Mouse (Mus musculus): ENCODE results near the gene S100a8.

The S100a8 gene

DNA sequence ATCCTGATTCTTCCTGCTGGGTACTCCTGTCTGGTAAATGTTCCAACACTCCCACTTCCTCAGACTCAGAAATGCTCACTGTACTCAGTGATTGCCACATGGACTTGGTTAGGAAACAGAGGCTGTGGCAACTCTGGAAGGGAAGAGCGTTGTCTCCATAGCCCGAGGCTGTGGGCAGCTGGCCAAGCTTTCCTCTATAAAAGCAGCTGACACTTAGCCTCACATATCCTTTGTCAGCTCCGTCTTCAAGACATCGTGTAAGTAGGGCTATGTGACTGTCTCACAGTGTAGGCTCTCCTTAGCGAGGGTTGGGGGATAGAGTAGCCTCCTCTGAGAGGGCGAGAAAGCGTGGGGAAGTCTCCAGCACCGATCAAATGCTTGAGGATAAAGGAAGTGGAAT is at the start of gene S100a8:
S100a8 (plus strand) TSS at position 133 of the 400 bp plus-strand sequence.
- no peak for DNase-seq (ENCODE audit: low read depth, low spot score)

DNA sequence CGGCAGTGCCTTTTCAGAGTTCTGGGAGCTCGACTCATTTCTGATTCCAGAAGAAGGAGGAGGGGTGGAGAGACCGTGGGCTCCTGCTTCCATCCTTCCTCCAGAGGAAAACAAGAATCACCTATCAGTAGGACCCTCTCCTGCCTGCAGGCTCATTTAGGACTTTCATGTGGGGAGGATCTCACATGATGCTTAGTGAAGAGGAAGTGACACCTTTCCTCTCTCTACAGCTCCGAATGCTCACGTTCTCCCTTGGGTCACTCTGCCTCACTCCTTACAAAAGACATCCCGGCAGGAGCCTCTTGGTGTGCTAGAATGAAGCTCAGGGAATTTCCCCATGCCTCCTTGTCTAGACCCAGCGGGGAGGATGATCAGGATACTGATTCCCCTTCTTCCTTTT is 47.2 kb upstream of the S100a8 start:
- no peak for DNase-seq (ENCODE audit: low read depth, low spot score)

DNA sequence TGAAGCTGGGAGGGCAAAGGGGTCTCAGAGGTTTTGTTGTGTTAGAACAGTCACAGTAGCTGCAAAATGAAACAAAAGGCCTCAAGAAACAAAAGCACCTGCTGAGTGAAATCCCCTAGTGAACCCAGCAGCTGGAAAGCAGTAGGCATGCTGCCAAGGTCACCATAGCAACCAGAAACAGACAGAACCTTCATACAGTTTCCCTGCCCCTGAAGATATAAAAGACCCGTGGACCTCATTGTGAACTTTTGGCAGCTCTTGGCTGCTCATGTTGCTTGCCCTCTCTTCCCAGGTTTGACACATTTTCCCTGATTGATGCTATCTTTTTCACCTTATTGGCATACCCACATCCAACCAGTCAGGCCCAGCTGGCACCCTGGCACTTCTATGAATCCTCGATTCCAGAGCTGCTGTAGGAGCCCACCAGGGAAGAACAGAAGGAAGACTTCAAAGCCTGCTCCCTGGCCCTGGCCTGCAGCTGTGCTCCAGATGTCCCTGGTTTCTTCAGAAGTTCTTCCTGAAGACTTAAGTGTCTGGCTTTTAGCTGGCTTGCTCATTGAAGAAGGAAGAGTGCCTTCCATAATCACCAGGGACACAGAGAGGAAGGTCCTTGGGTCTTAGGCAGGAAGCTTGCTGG is 45.2 kb upstream of the S100a8 start:
- peak; percentile 69 for DNase-seq (ENCODE audit: low read depth, low spot score)

DNA sequence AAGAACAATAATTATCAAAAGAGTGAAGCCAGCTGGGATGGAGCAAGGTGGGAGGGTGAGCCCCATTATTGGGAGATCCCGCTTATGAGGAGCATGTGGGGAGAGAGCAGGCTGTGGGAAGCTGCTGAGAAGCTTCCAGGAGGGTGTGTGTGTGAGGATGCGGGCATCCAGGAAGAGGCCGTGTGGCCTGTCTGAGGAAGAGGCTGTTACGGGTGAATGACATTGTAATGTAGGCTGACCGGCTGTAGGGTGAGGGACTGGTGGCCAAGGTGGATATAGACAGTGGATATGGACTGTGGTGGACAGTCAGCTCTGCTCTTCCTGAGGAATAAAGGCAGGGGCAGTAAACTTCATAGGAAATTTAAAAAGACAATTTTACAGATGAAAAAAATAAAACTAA is 43.3 kb upstream of the S100a8 start:
- no peak for DNase-seq (ENCODE audit: low read depth, low spot score)

DNA sequence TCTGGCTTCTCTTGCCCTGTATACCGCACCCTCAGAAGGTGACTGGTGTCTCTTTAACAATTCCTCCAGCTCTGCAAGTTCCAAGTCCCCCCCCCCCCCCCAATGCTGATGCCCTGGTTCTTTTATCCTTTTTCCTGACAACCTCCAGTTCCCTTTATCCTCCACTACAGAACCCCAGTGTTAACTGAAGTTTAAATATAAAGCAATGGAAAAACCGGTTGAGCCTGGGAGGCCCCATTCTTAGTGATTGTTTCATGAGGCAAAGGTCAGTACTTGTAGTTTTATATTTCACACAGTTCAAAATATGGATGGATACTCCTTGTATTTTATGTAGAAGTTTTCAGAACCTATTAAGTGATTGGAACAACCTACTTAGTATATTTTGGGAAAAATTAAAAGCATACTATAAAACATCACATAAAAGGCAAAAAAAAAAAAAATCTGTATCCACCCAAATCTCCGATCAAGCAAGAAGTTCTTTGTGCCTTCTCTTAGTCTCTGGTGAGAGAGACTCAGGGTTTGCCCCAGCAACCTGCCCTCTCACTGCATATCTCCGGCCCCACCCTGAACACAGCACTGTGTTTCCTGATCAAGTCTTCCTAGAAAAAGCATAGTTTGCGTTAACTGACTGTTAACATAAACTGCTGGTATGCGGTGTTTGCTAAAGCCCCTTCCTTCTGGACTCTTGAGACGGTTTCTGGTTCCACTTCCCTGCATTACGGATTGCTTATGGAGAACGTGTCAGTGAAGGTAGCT is 42.3 kb upstream of the S100a8 start:
- no peak for DNase-seq (ENCODE audit: low read depth, low spot score)

DNA sequence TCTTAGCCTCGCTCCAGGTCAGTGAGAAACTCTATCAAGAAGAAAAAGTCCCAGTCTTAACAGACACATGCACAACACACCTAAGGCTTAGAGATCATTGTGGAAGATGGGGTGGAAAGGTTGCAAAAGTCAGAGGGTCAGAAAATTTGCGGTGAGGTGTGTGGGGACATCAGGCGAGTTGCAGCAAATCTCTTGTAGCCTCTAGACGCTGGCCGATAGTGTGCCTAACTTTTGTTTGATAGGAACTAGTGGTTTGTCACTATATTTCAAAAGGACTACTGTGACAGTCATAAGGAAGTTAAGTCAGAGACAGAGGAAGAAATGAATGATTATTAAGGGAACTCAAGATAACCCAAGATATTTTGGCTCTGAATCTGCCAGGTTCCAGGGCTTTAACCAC is 41.4 kb upstream of the S100a8 start:
- DNase-seq (ENCODE audit: low read depth, low spot score), result no peak

DNA sequence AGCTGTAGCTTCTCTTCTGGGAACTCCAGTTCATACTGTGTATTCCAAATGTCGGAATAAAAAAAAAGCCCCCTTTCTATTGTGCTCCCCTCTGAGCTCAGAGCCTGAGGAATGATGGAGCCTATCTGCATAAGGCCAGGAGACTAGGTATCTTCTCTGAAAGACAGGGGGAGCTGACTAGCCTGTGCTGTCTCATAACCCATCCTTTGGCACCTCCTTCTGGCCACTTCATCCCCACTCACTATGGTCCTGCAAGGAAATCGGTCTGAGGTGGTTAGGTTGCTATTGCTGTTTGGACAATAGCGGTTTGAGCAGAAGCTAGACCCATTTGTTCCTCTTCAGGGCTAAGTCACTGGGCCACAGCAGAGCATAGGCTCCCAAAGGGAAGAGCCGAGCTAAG is 41.0 kb upstream of the S100a8 start:
- no peak for DNase-seq (ENCODE audit: low read depth, low spot score)

DNA sequence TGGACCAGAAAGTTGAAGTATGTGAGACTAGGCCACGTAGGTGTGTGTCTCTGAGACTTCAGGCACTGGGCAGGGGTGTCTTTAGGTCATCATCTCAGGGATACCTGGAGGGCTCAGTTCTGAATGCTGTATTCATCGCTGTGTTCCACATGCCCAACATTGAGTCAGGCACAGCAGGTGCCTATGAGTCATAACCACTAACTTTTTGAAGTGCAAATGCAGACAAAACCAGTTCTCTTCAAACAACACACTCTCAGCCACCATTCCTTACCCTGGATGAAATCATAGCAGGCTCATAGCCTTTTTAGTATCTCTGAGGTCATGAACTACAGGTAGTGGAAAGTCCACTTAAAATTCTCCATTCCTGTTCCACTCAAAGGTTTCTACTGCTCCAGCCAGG is 39.5 kb upstream of the S100a8 start:
- DNase-seq (ENCODE audit: low read depth, low spot score), result no peak

DNA sequence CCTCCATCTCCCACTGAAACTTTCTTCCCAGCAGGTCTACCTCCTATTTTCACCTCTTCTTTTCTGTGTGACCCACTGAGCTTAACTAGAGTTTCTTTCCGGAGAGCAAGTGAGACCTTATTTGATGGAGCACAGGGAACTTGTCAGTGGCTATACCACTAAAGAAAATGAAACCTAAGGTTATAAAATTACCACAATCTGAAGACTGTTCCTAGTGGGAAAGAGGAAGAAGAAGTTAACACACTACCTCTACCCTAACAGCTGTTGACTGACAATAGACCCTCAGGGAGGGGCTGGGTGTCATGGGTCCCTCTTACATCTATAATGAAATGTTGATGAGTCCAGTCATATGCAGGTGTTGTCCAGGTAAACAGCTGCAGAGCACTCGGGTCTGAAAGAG is 36.8 kb upstream of the S100a8 start:
- no peak for DNase-seq (ENCODE audit: low read depth, low spot score)

DNA sequence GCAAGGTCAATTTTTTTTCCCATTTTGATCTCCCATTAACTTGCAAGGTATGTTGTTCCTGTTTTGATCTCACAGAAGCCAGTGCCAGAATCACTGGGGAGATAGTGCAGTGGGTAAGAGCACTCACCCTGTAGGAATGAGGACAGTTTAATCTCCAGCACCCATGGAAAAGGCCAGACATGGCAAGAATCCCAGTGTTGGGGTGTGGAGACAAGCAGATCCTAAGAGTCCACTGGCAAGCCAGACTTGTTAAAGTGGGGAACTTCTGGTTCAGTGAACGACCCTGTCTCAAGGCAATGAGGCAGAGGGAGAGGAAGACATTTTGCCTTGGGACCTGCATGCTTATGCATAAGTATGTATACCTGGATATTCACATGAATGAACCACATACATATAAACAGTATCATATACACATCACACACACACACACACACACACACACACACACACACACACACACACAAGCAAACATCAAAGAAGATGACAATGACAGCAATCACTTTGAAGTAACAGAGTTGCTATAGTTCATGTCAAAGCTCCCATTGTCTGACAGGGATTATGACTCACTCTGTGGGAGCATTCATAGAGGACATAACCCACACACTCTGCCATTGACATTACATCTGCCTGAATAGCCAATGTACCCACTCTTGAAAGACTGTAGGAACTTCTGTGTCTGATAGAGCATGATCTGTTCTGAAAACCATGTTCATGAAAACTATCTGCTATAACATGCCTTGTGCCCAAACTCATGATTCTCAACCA is 30.1 kb upstream of the S100a8 start:
- DNase-seq (ENCODE audit: low read depth, low spot score), result no peak

DNA sequence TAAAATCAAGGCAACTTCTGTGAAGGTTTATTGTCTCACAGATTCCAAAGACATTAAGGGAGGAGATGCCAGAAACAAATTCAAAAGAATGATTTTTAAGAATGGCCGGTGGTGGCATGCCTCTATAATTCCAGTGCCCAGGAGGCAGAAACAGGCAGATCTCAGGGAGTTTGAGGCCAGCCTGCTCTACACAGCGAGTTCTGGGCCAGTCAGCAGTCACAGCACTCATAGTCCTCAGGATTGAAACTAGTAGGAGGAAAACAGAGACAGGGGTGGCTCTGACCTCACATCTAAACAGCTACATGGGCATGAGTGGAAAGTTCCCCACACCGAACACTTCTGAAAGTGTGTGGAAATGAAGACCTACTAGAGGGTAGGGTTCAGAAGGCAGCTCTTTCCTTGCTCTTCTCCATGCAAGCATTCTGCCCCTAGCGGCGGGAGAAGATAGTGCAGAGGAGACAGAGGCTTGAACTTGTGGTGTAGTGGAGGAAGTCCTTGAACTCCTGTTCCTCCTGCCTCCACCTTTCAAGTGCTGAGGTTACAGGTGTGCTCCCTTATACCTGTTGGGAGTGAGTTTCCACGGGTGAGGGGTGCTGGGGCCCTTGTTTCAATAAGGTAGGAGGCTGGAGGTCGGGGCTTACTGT is 29.1 kb upstream of the S100a8 start:
- DNase-seq (ENCODE audit: low read depth, low spot score), result peak; percentile 26

DNA sequence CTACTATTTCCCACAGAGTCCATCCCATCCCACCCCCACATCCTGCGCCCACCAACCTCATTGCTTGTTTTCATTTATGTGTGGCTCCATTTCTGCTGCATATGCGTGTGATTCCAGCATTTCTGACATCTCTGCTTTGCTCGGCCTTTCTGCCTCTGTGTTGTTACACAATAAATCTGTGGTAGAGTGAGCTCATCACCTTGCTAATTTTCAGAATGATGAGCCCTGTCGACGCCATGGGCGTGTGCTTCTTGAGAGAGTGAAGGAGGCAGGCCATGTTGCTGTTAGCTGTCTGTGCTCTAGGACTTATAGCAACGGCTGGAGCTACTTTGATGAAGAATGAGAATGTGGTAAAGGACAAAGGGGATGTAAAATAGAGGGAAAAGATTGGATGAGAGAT is 27.8 kb upstream of the S100a8 start:
- no peak for DNase-seq (ENCODE audit: low read depth, low spot score)

DNA sequence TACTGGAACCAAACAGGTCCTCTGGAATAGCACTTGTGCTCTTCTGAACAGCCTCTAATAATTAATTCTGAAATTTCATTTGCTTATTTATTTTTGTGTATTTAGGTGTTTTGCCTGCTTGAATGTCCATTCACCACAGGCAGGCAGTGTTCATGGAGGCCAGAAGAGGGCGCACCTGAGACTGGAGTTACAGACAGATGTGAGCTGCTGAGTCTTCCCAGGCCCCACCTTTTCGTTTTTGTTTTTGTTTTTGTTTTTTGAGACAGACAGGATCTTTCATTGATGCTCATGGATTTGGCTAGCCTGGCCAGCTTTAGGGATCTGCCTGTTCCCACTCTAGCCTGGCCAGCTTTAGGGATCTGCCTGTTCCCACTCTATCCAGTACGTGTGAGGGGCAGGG is 24.6 kb upstream of the S100a8 start:
- DNase-seq (ENCODE audit: low read depth, low spot score), result peak; percentile 25

DNA sequence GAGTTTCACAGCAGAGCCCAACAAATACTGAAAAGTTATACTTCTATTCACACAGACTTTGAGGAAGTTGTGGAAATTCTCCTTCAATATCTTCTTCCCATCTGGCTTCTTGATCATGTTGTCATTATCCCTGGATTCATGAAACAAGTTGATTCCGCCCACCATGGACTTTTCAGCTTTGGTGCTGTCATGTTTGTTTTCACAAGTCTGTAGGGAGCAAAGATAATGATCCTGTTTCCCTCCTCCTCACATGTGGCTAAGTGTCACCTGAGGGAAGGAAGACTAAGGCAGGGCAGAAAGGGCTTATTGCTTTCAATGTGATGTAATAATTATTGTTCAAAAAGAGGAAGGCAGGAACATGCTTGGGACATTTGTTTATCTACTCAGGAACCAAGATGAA is 21.5 kb upstream of the S100a8 start:
- DNase-seq (ENCODE audit: low read depth, low spot score), result no peak

DNA sequence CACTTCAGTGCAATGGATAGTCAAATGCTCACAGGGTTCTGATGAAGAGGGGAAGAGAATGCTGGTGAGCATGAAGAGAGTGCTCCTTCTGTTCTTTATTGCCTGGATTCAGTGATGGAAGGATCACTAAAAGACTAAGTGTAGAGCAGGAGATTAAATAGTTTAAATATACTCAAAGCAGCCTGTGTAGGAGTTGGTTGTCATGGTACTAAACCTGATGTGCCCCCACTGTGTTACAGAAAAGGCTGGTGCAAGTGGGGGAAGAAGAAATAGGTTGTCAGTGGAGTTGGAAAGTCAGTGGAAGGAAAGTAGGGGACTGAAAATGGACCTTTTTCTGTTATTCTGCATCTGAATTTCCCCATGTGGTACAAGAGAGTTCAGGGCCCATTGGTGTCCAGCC is 19.8 kb upstream of the S100a8 start:
- no peak for DNase-seq (ENCODE audit: low read depth, low spot score)

DNA sequence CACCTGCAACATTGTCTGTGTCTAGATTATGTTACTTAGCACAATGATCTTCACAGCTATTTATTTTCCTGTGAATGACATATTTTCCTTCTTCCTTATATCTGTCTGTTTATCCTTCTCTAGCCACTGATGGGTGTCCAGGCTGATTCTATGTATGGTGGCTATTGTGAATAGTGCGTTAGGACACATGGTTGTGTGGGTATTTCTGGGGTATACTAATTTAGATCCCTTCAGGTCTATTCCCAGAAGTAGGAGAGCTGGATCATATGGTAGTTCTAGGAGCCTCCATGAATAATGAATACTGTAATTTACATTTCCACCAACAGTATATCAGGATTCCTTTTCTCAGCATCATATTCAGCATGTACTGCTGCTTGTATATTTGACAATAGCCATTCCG is 18.9 kb upstream of the S100a8 start:
- DNase-seq (ENCODE audit: low read depth, low spot score), result no peak

DNA sequence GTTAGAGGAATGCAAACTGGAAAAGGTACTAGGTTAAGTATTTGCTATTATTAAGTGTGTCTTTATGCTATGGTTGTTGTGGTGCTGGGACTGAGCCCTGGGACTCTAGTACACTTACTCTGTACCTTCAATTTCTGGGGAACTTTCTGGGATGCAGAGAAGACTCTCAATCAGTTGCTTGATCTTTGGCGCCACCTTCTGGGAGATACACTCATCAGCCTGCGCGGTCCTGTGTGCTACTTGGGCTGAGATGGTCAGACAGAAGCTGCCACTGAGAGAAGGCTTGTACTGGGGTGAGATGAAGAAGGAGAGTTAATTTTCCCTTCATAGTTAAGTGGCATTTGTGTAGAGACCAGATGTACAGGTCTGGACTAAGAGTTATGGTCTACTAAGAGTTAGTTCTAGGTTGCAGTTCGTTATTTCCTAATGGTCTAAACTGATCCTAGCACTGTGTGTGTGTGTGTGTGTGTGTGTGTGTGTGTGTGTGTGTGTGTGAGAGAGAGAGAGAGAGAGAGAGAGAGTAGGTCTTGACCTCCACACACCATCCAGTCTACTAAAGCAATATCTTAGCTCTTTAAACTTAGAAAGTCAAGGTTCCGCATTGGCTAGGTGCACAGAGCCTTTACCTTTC is 15.8 kb upstream of the S100a8 start:
- peak; percentile 79 for DNase-seq (ENCODE audit: low read depth, low spot score)

DNA sequence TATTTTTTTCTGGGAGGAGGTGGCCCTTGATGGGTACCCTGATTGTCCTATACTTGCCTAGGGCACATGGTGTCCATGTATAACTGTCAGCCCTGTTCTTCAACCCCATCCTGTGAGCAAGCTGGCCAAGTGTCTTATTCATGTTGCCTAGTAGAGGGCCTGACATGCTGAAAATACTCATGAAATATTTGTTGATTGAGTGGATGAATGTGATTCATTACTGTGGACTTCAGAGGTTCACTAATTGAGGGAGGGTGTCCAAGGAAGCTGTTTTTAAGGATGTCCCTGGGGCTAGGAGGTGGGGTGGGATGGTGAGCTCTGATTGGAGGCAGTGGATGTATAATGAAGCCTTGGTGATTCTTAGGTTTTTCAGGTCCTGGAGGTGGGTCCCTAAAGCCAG is 15.1 kb upstream of the S100a8 start, which contains the start of gene S100a7a:
S100a7a (plus strand) TSS at position 301 of the 400 bp plus-strand sequence.
- no peak for DNase-seq (ENCODE audit: low read depth, low spot score)

DNA sequence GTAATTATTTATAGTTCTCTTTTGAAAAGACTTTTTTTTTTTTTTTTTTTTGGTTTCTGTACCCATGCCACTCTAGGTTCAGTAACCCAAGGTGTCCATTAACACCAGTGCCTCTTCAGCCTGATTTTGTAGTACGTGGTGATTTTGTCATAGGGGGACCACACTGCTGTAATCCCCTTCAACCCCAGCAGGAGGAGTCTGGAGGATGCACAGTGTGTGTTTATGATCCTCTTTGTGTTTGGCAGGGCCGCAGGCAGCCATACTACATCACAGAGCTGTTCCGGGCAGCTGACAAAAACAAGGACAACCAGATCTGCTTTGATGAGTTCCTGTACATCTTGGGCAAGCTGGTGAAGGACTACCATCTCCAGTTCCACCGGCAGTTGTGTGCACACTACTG is 11.4 kb upstream of the S100a8 start:
- no peak for DNase-seq (ENCODE audit: low read depth, low spot score)

DNA sequence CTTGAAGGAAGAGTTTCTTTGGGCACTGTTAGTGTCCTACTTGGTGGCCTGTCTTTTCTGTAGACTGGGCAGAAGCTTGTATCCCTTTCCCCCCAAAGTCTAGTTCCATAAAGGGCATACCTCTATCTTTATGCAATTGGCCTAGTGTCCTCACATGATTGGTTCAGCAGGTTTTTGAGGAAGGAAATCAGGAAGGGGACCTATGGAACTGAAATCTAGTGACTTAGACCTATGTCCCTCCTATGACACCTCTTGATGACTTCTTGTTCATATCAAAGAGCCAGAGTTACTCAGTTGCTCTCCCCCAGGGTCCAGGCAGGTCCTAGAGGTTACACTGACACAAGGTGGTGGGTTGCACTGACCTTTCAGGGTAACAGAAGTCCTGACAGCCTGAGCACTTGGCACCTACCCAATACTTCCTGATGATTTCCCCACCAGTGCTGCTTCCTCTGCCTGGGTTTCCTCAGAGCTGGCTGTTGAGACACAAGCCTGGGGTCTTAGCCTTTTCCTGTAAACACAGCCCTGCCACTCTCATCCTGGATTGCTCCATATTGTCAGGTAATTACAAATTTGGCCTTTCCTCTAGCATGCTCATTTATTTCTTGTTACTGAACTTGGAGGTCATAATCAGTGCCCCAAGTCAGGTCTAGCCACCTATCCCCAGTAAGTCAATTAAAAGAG is 9.3 kb upstream of the S100a8 start:
- no peak for DNase-seq (ENCODE audit: low read depth, low spot score)

DNA sequence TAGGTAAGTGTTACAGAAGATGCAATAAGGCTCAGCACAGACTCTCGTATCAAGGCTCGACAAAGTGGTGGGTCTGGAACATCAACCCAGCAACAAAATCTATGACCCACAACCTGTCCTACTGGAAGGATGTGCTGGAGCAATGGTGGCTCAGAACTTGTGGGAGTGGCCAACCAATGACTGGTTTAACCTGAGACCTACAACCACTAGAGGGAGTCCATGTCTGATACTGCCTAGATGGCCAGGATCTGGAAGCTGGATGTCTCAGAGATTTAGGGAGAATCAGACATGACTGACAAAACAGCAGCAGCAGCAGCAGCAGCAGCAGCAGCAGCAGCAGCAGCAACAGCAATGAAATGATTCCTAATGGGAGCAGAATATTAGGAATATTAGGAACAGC is 4.6 kb upstream of the S100a8 start:
- no peak for DNase-seq (ENCODE audit: low read depth, low spot score)
